Mouse (Mus musculus): ENCODE data around the gene Rsbn1. TPM values are rescaled to one million over a fixed set of nuclear protein-coding genes. Genes with fewer than 3 reads are reported as not detected.

Gene Rsbn1
- polyA plus RNA-seq, 1 experiment from 2014 or later = 3.2 TPM

DNA sequence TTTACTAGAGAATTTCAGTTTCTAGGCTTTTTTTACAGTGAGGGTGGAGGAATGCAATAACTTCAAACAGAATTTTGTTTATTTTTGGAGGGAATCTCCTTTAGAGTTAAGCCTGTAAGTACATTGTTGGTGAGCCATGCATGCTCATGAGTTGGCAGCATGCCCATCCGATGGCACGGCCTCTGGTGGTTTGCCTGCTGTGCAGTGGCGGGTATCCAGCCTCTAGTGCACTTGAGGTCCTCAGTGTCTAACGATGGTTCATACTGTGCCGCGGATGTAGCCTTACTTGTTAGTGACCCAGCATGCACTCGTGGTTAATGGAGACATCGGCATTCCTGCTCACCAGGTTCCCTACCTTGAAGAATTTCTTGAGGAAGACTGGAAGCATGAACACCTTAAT, 93.6 kb downstream of the Rsbn1 start:
- Histone ChIP-seq H3K27ac (ENCODE audit: low read length) (no peak overlapping the region), H3K27me3 (ENCODE audit: control insufficient read depth, insufficient read depth, low read depth, low read length) (no peaks in the 10 kb centered on the region), H3K4me1 (ENCODE audit: control insufficient read depth, low read depth, low read length) (no peaks in the 10 kb centered on the region), H3K9ac (ENCODE audit: low read depth, low read length) (no peak overlapping the region), H3K4me3 (ENCODE audit: low read depth, low read length) (no peak overlapping the region), H3K36me3 (ENCODE audit: control insufficient read depth, insufficient read depth) (no peaks in the 10 kb centered on the region), H3K4me2 (ENCODE audit: low read depth, low read length) (no peak overlapping the region), H3K9me3 (replicated peaks; ENCODE audit: control insufficient read depth, low read length) (no peaks in the 10 kb centered on the region)
- no peak for ATAC-seq (ENCODE audit: low read depth)
- 79% methylated on average over 8 of the region's 8 CpGs for WGBS (ENCODE audit: insufficient replicate concordance)

DNA sequence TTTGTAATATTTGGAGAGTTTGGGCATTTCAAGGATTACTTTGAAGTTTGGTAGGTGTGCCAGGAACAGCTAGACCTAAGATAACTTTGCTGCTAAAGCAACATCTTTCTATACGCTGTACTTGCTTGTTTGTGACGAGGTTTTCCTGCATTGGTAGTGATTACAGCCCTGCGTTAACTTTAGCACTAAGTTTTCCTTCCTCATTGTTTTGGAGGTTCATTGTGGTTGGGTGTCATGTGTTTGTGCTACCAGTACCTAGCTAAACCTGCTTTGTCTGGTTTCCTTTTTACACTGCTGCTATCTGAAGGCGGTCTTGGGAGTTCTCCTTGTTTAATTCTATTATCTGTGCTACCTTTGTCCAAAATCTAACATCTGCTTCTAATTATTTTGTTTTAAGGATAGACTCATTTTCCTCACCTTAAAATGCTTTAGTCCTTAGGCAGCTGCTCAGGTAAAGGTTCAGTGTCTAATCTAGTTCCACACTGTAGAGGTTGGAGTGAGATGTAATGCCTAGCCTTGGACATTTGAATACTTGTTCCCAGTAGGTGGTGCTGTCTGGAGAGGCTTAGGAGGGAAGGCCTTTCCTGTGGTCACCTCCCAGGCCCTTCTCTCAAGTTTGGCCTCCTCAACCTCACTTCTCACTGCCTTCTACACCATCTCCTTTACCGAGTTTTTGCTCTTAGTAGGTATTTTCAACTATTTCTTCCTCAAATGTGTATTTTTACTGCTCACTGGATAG, 96.2 kb downstream of the Rsbn1 start:
- no peak overlapping the region for H3K4me2 ChIP-seq (ENCODE audit: low read depth, low read length)
- 63% methylated on average over 5 of the region's 5 CpGs for WGBS (ENCODE audit: insufficient replicate concordance)
- no peak overlapping the region for H3K27ac ChIP-seq (ENCODE audit: low read length)
- no peaks in the 10 kb centered on the region; the same call in 1 of the 2 replicates for H3K36me3 ChIP-seq (ENCODE audit: control insufficient read depth, insufficient read depth)
- no peaks in the 10 kb centered on the region for H3K27me3 ChIP-seq (ENCODE audit: control insufficient read depth, insufficient read depth, low read depth, low read length)
- no peaks in the 10 kb centered on the region for H3K4me1 ChIP-seq (ENCODE audit: control insufficient read depth, low read depth, low read length)
- no peak for ATAC-seq (ENCODE audit: low read depth)
- H3K9ac ChIP-seq (ENCODE audit: low read depth, low read length) = no peak overlapping the region
- H3K4me3 ChIP-seq (ENCODE audit: low read depth, low read length) = no peak overlapping the region
- no peaks in the 10 kb centered on the region for H3K9me3 ChIP-seq (replicated peaks; ENCODE audit: control insufficient read depth, low read length)

DNA sequence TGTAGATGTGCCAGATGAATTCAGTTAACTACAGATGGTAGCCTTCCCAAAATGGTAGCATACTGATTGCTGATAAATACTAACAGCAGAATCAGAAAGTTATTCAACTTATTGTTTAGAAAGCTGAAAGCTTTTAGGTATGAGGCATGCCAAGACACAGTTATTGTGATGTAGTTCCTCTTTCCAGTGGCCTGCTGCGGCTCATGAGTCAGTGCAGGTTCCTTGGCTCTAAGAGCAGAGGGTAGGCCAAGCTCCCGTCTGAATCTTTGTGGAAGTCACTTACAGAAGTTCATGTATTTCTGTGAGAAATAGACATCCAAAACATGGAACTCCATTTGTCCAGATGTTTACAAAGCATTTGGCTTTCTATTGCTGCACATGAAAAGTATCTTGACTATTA, 98.1 kb downstream of the Rsbn1 start:
- Histone ChIP-seq H3K4me1 (ENCODE audit: control insufficient read depth, low read depth, low read length) (no peaks in the 10 kb centered on the region), H3K4me2 (ENCODE audit: low read depth, low read length) (no peak overlapping the region), H3K27me3 (ENCODE audit: control insufficient read depth, insufficient read depth, low read depth, low read length) (no peaks in the 10 kb centered on the region), H3K27ac (ENCODE audit: low read length) (no peak overlapping the region), H3K9ac (ENCODE audit: low read depth, low read length) (no peak overlapping the region), H3K4me3 (ENCODE audit: low read depth, low read length) (no peak overlapping the region), H3K9me3 (replicated peaks; ENCODE audit: control insufficient read depth, low read length) (no peaks in the 10 kb centered on the region), H3K36me3 (ENCODE audit: control insufficient read depth, insufficient read depth) (no peaks in the 10 kb centered on the region; the same call in 1 of the 2 replicates)
- no peak for ATAC-seq (ENCODE audit: low read depth)
- 42% methylated on average over 2 of the region's 2 CpGs for WGBS (ENCODE audit: insufficient replicate concordance)

Other genes starting within 250 kb of the Rsbn1 start
- gene Olfml3, start 176.1 kb upstream of the Rsbn1 start, polyA plus RNA-seq (2015; fragmentation: Nextera tagmentation; extraction: Ambion mirVana) = 1.8 and 2.0 TPM in 2 replicates
- not detected in 2 replicates for gene Gm10964, start 174.8 kb upstream of the Rsbn1 start, polyA plus RNA-seq (2015; fragmentation: Nextera tagmentation; extraction: Ambion mirVana)
- 15.3 and 16.4 TPM in 2 replicates for gene Hipk1, start 122.6 kb upstream of the Rsbn1 start, polyA plus RNA-seq (2015; fragmentation: Nextera tagmentation; extraction: Ambion mirVana)
- gene Dclre1b, start 104.7 kb upstream of the Rsbn1 start, polyA plus RNA-seq (2015; fragmentation: Nextera tagmentation; extraction: Ambion mirVana) = 24.1 and 28.5 TPM in 2 replicates
- 15.2 and 15.9 TPM in 2 replicates for gene Ap4b1, start 104.6 kb upstream of the Rsbn1 start, polyA plus RNA-seq (2015; fragmentation: Nextera tagmentation; extraction: Ambion mirVana)
- 0.70 and 1.1 TPM in 2 replicates for gene Gm43064, start 104.5 kb upstream of the Rsbn1 start, polyA plus RNA-seq (2015; fragmentation: Nextera tagmentation; extraction: Ambion mirVana)
- 1.5 and 1.7 TPM in 2 replicates for gene Bcl2l15, start 81.5 kb upstream of the Rsbn1 start, polyA plus RNA-seq (2015; fragmentation: Nextera tagmentation; extraction: Ambion mirVana)
- 3.0 and 3.8 TPM in 2 replicates for gene Ptpn22, start 54.3 kb upstream of the Rsbn1 start, polyA plus RNA-seq (2015; fragmentation: Nextera tagmentation; extraction: Ambion mirVana)
- 3.4 and 4.0 TPM in 2 replicates for gene Phtf1, start 54.0 kb downstream of the Rsbn1 start, polyA plus RNA-seq (2015; fragmentation: Nextera tagmentation; extraction: Ambion mirVana)

Measured in liver, embryonic 16.5 days (tissue).